Mouse (Mus musculus) heart, adult 10 weeks (tissue): ENCODE results near the gene Gm11634. TPM values are rescaled to one million over a fixed set of nuclear protein-coding genes. Genes with fewer than 3 reads are reported as not detected.

Source experiments
- polyA plus RNA-seq: library from polyadenylated mRNA; stranded (reverse); fragments of 350-450 nt; fragmentation: Illumina TruSeq; extraction: RNeasy Lipid Tissue Mini Kit (QIAGEN cat#74804); gene quantifications from one replicate; pipeline ENCODE4 v1.2.3, GENCODE M21; 2014; ENCODE audit warnings: low read depth, low replicate concordance

Gm11634 gene
- not detected for polyA plus RNA-seq

GRCm38 (mm10) chr11:101599156-101599555 lies at the start of gene Gm11634:
Gene Gm11634, minus strand, starts transcription at chr11:101599256.

GRCm38 (mm10) chr11:101626995-101627856 lies 28.2 kb upstream of the Gm11634 start, which contains the start of gene Rdm1:
Gene Rdm1, plus strand, starts transcription at chr11:101627195.

GRCm38 (mm10) chr11:101582054-101583035 lies 16.7 kb downstream of the Gm11634 start, which contains the start of gene Tmem106a:
Gene Tmem106a, plus strand, starts transcription at chr11:101582242.

GRCm38 (mm10) chr11:101551751-101552475 lies 47.1 kb downstream of the Gm11634 start, which contains the start of the genes Brca1 and Nbr1:
Gene Brca1, minus strand, starts transcription at chr11:101551955.
Gene Nbr1, plus strand, starts transcription at chr11:101552149.

Other genes starting within 250 kb of the Gm11634 start
- gene G6pc, start 231.7 kb downstream of the Gm11634 start, polyA plus RNA-seq: 0.24 TPM
- 46.6 TPM for gene Aarsd1, start 181.6 kb downstream of the Gm11634 start, polyA plus RNA-seq
- gene Gm27029, start 174.5 kb downstream of the Gm11634 start, polyA plus RNA-seq: 2.9 TPM
- 9.5 TPM for gene Rundc1, start 174.2 kb downstream of the Gm11634 start, polyA plus RNA-seq
- gene Ptges3l, start 173.9 kb downstream of the Gm11634 start, polyA plus RNA-seq: 71.9 TPM
- gene Rpl27, start 157.0 kb downstream of the Gm11634 start, polyA plus RNA-seq: 319 TPM
- 28.4 TPM for gene Ifi35, start 150.8 kb downstream of the Gm11634 start, polyA plus RNA-seq
- 7.1 TPM for gene Rnd2, start 134.3 kb downstream of the Gm11634 start, polyA plus RNA-seq
- gene Vat1, start 133.0 kb downstream of the Gm11634 start, polyA plus RNA-seq: 21.1 TPM
- gene Brca1, start 47.3 kb downstream of the Gm11634 start, polyA plus RNA-seq: not detected
- gene Nbr1, start 47.1 kb downstream of the Gm11634 start, polyA plus RNA-seq: 100.0 TPM
- 4.6 TPM for gene Tmem106a, start 17.0 kb downstream of the Gm11634 start, polyA plus RNA-seq
- 54.8 TPM for gene Rdm1, start 27.9 kb upstream of the Gm11634 start, polyA plus RNA-seq
- 21.8 TPM for gene Arl4d, start 66.3 kb upstream of the Gm11634 start, polyA plus RNA-seq
- gene Dhx8, start 133.7 kb upstream of the Gm11634 start, polyA plus RNA-seq: 12.0 TPM
- 0.47 TPM for gene Etv4, start 186.1 kb upstream of the Gm11634 start, polyA plus RNA-seq